Mouse (Mus musculus) forebrain, embryonic 15.5 days (tissue): ENCODE measurements around the gene Hopx. TPM values are rescaled to one million over a fixed set of nuclear protein-coding genes. Genes with fewer than 3 reads are reported as not detected.

ENCODE experiments used
- ATAC-seq: fragments of 200-750 bp; cut with Nextera tagmentation; replicated peaks from 2 replicates; pipeline ENCODE4 v1.8.0; 2017; ENCODE audit warnings: mild to moderate bottlenecking, moderate TSS enrichment, moderate library complexity
- H3K27ac ChIP-seq: fragments of 300-500 bp; sonication (generic); replicated peaks from 2 replicates; pipeline ENCODE4 v1.5.1; 2015; ENCODE audit warnings: mild to moderate bottlenecking, inconsistent platforms
- H3K27me3 ChIP-seq: fragments of 300-500 bp; sonication (generic); 2 replicates; pipeline ENCODE4 v1.6.1; 2015; ENCODE audit warnings: inconsistent platforms
- H3K36me3 ChIP-seq: fragments of 300-500 bp; sonication (generic); 2 replicates; pipeline ENCODE4 v1.6.1; 2015; ENCODE audit warnings: mild to moderate bottlenecking, inconsistent platforms
- H3K4me1 ChIP-seq: fragments of 300-500 bp; sonication (generic); 2 replicates; pipeline ENCODE4 v1.6.1; 2015; ENCODE audit warnings: inconsistent platforms
- H3K4me2 ChIP-seq: fragments of 300-500 bp; sonication (generic); replicated peaks from 2 replicates; pipeline ENCODE4 v1.6.1; 2015; ENCODE audit warnings: mild to moderate bottlenecking, inconsistent platforms
- H3K4me3 ChIP-seq: fragments of 300-500 bp; sonication (generic); 2 replicates; pipeline ENCODE4 v1.5.1; 2015; ENCODE audit warnings: mild to moderate bottlenecking, inconsistent platforms
- H3K9ac ChIP-seq: fragments of 300-500 bp; sonication (generic); replicated peaks from 2 replicates; pipeline ENCODE4 v1.6.1; 2015; ENCODE audit warnings: mild to moderate bottlenecking, inconsistent platforms
- H3K9me3 ChIP-seq: fragments of 300-500 bp; sonication (generic); 2 replicates; pipeline ENCODE4 v1.6.1; 2016; ENCODE audit warnings: inconsistent platforms
- WGBS: fragments of 180-500 bp; shearing (Covaris S2); methylation state at CpG from one replicate; pipeline ENCODE4 v1.1.7; 2015; ENCODE audit warnings: mixed read lengths; 5-methylcytosine and 5-hydroxymethylcytosine counted together
- polyA plus RNA-seq: library from polyadenylated mRNA; unstranded; fragments of >200 nt; fragmentation: Nextera tagmentation; extraction: Ambion mirVana; gene quantifications from 2 replicates; pipeline ENCODE4 v1.2.1, GENCODE M21; 2015

The Hopx gene
- polyA plus RNA-seq, 1 experiment from 2014 or later = 2.2 TPM

DNA sequence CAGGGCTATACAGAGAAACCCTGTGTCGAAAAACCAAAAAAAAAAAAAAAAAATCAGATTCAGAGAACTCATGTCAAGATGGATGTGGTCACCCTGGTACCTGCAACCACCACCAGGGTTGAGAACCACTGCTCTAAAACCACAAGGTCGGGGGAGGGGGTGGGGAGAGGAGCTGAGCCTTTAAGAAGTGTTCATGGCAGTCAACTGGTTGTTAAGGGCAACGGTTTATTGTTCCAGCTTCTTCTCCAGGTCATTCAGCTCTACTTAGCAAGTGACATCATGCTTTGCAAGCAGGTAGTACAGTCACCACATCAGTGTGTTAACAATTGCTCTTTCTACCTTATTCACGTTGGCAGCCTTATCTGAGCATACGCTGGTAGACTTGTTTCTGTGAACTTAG lies 29.7 kb upstream of the Hopx start:
- H3K27me3 ChIP-seq = no peaks in the 10 kb centered on the region
- WGBS = 66% methylated on average over 5 of the region's 5 CpGs
- no peak overlapping the region for H3K4me2 ChIP-seq
- no peak overlapping the region for H3K4me3 ChIP-seq
- no peak overlapping the region for H3K27ac ChIP-seq
- no peaks in the 10 kb centered on the region for H3K36me3 ChIP-seq
- H3K9me3 ChIP-seq = no peaks in the 10 kb centered on the region
- no peak overlapping the region for H3K9ac ChIP-seq
- no peaks in the 10 kb centered on the region for H3K4me1 ChIP-seq
- no peak for ATAC-seq

GRCm38 (mm10) chr5:77143076-77143475 lies 28.2 kb upstream of the Hopx start:
- Histone ChIP-seq H3K27me3 (no peaks in the 10 kb centered on the region), H3K9me3 (no peaks in the 10 kb centered on the region), H3K36me3 (no peaks in the 10 kb centered on the region), H3K9ac (no peak overlapping the region), H3K4me2 (no peak overlapping the region), H3K4me1 (peaks cover 2% of the 10 kb centered on the region), H3K27ac (no peak overlapping the region), H3K4me3 (no peak overlapping the region)
- no peak for ATAC-seq
- 89% methylated on average over 3 of the region's 3 CpGs for WGBS

DNA sequence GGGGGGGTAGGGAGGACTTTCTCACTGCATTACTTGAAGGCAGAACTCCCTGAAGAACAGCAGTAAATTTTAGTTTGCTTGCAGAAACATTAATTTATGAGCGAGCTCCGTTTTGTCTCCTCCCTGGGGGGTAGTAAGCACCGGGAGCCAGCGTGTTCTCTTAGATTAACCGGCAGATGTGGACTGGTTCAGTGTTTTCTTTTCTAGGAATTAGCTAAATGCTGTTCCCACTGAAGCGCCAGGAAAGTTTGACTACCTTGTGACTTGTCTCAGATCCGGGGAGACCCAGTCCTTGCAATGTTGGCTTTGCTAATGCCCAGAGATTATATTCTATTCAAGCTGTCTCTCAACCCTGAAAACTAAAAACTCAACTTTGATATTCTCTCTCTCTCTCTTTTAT lies 26.4 kb upstream of the Hopx start:
- Histone ChIP-seq H3K4me1 (peaks cover 18% of the 10 kb centered on the region), H3K27ac (no peak overlapping the region), H3K9me3 (no peaks in the 10 kb centered on the region), H3K27me3 (no peaks in the 10 kb centered on the region), H3K36me3 (no peaks in the 10 kb centered on the region), H3K4me3 (no peak overlapping the region), H3K9ac (no peak overlapping the region), H3K4me2 (no peak overlapping the region)
- no peak for ATAC-seq
- WGBS = 74% methylated on average over 7 of the region's 7 CpGs

DNA sequence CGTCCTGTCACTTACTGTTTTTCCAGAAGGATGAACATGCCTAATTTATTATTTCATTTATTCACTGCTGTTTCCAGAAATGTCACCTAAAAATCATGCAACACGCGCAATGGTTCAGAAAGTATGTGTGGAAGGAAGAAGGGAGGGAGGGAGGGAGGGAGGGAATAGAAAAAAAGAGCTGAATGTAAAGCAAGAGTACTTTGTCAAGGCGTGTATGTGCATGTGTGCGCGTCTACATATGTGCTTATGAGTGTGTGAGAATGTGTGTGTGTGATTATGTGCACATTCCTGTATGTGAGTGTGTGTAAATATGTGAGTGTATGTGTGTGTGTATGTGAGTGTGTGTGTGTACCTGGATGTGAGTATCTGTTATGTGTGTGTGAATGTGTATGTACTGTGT lies 25.9 kb upstream of the Hopx start:
- no peaks in the 10 kb centered on the region for H3K27me3 ChIP-seq
- H3K4me3 ChIP-seq = no peak overlapping the region
- no peaks in the 10 kb centered on the region for H3K36me3 ChIP-seq
- H3K4me1 ChIP-seq = peaks cover 18% of the 10 kb centered on the region
- no peak overlapping the region for H3K4me2 ChIP-seq
- no peak overlapping the region for H3K9ac ChIP-seq
- 93% methylated on average over 6 of the region's 6 CpGs for WGBS
- H3K9me3 ChIP-seq = no peaks in the 10 kb centered on the region
- no peak overlapping the region for H3K27ac ChIP-seq
- no peak for ATAC-seq

GRCm38 (mm10) chr5:77140108-77140507 lies 25.2 kb upstream of the Hopx start:
- Histone ChIP-seq H3K36me3 (no peaks in the 10 kb centered on the region), H3K27ac (no peak overlapping the region), H3K9me3 (no peaks in the 10 kb centered on the region), H3K9ac (no peak overlapping the region), H3K27me3 (no peaks in the 10 kb centered on the region), H3K4me1 (peaks cover 18% of the 10 kb centered on the region), H3K4me2 (no peak overlapping the region), H3K4me3 (no peak overlapping the region)
- no peak for ATAC-seq
- 60% methylated on average over 6 of the region's 6 CpGs for WGBS

- Histone ChIP-seq H3K4me3 (no peak overlapping the region), H3K27me3 (no peaks in the 10 kb centered on the region), H3K4me1 (peaks cover 18% of the 10 kb centered on the region), H3K9ac (no peak overlapping the region), H3K36me3 (no peaks in the 10 kb centered on the region), H3K4me2 (no peak overlapping the region), H3K9me3 (no peaks in the 10 kb centered on the region), H3K27ac (0 out of 2 replicates have a peak overlapping the region, but pooled peaks have one; percentile 14)
- peak; percentile 78 for ATAC-seq
- 10% methylated on average over 8 of the region's 8 CpGs for WGBS
These were observed 22.9 kb upstream of the Hopx start for GRCm38 (mm10) chr5:77137701-77138265.

DNA sequence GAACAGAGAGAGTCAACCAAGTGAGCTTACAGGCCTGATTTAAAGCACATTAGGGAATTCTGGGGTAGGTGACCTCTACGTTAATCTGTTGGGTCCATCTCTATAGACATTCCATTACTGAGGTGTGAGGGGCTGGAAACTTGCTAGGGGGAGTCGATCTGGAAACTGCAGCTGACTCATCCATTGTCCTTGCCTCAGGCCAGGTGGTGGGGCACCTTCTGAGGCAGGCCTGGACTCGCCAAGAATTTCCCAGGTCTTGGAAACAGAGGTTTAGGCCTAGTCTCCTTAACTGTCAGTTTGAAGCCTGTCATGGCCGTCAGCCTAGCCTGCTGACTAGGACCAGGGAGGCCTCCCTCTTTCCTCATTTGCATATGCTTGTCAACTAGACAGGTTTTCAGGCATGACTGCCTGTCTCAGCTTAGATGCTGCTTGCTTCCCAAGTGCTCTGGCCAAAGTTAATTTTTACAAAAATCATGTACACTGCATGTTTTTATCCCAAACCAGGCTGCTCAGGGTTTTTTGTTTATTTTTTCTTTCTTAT lies 21.8 kb upstream of the Hopx start:
- H3K36me3 ChIP-seq = no peaks in the 10 kb centered on the region
- H3K27me3 ChIP-seq = no peaks in the 10 kb centered on the region
- no peak overlapping the region for H3K4me2 ChIP-seq
- H3K9me3 ChIP-seq = no peaks in the 10 kb centered on the region
- ATAC-seq = no peak; the same call in 1 of the 2 replicates
- H3K4me1 ChIP-seq = peaks cover 18% of the 10 kb centered on the region
- WGBS = 55% methylated on average over 4 of the region's 4 CpGs
- no peak overlapping the region for H3K27ac ChIP-seq
- H3K9ac ChIP-seq = no peak overlapping the region
- H3K4me3 ChIP-seq = no peak overlapping the region

DNA sequence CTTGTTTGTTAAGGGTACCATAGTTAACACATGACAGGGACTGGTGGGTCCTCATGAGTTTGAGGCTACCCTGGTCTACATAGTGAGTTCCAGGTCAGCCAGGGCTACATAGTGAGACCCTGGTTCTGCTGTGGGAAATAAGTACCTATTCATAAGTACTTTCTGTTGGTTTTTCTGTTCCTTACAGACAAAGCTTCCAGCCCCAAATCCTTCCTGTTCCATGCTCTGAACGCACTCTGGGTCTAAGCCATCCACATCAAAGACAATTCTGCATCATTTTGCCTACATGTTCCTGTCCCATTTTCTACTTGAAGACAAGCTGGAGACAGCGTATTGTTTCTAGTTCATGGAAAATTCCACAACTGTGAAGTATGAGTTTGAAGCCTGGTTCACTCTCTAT lies 20.0 kb upstream of the Hopx start:
- H3K4me3 ChIP-seq = no peak overlapping the region
- ATAC-seq = no peak
- no peaks in the 10 kb centered on the region for H3K9me3 ChIP-seq
- 96% methylated on average over 2 of the region's 2 CpGs for WGBS
- no peaks in the 10 kb centered on the region for H3K27me3 ChIP-seq
- no peak overlapping the region for H3K4me2 ChIP-seq
- no peaks in the 10 kb centered on the region for H3K36me3 ChIP-seq
- H3K27ac ChIP-seq = no peak overlapping the region
- H3K4me1 ChIP-seq = peaks cover 18% of the 10 kb centered on the region
- no peak overlapping the region for H3K9ac ChIP-seq

DNA sequence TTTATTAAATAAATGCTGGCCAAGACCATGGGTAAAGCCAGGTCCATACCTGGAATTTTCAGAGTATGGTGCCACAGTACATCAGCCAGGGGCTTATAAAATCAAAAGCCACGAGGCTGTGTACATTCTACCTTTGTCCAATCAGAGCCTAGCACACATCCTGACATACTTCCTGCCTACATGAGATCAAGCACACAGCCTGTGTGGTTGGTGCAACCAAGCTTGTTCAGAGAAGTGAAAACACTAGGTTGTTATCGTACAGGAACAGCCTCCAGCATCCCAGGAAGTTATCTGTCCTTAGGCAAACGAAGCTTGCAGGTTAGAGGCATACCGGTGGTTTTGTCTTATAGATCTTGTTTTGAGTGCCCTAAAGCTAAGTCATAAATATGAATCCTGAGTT lies 19.5 kb upstream of the Hopx start:
- H3K4me2 ChIP-seq = no peak overlapping the region
- H3K27me3 ChIP-seq = no peaks in the 10 kb centered on the region
- H3K9ac ChIP-seq = no peak overlapping the region
- ATAC-seq = no peak
- no peaks in the 10 kb centered on the region for H3K36me3 ChIP-seq
- H3K4me1 ChIP-seq = peaks cover 18% of the 10 kb centered on the region
- no peaks in the 10 kb centered on the region for H3K9me3 ChIP-seq
- WGBS = 77% methylated on average over 4 of the region's 4 CpGs
- H3K4me3 ChIP-seq = no peak overlapping the region
- H3K27ac ChIP-seq = no peak overlapping the region

GRCm38 (mm10) chr5:77133960-77134359 lies 19.0 kb upstream of the Hopx start:
- H3K4me2 ChIP-seq = no peak overlapping the region
- H3K36me3 ChIP-seq = no peaks in the 10 kb centered on the region
- H3K4me3 ChIP-seq = no peak overlapping the region
- peaks cover 18% of the 10 kb centered on the region for H3K4me1 ChIP-seq
- no peak overlapping the region for H3K9ac ChIP-seq
- 78% methylated on average over 5 of the region's 5 CpGs for WGBS
- no peaks in the 10 kb centered on the region for H3K27me3 ChIP-seq
- no peak overlapping the region for H3K27ac ChIP-seq
- no peak for ATAC-seq
- no peaks in the 10 kb centered on the region for H3K9me3 ChIP-seq

- H3K27ac ChIP-seq = no peak overlapping the region
- H3K9me3 ChIP-seq = no peaks in the 10 kb centered on the region
- H3K9ac ChIP-seq = no peak overlapping the region
- no peak overlapping the region for H3K4me2 ChIP-seq
- no peaks in the 10 kb centered on the region for H3K27me3 ChIP-seq
- H3K4me1 ChIP-seq = peaks cover 11% of the 10 kb centered on the region
- 92% methylated on average over 2 of the region's 2 CpGs for WGBS
- ATAC-seq = no peak
- no peaks in the 10 kb centered on the region for H3K36me3 ChIP-seq
- no peak overlapping the region for H3K4me3 ChIP-seq
These were observed 17.7 kb upstream of the Hopx start for GRCm38 (mm10) chr5:77132457-77133135.

- H3K36me3 ChIP-seq = no peaks in the 10 kb centered on the region
- H3K27me3 ChIP-seq = no peaks in the 10 kb centered on the region
- H3K27ac ChIP-seq = no peak overlapping the region
- WGBS = 82% methylated on average over 8 of the region's 8 CpGs
- H3K4me1 ChIP-seq = peaks cover 4% of the 10 kb centered on the region
- no peaks in the 10 kb centered on the region for H3K9me3 ChIP-seq
- H3K4me3 ChIP-seq = no peak overlapping the region
- ATAC-seq = no peak
- no peak overlapping the region for H3K9ac ChIP-seq
- H3K4me2 ChIP-seq = no peak overlapping the region
These were observed 17.0 kb upstream of the Hopx start for GRCm38 (mm10) chr5:77131879-77132278.
